Mouse (Mus musculus): ENCODE results near the gene Mast4. TPM values are rescaled to one million over a fixed set of nuclear protein-coding genes. Genes with fewer than 3 reads are reported as not detected.
A peak's percentile ranks its signal among the peaks of the same experiment; 100 is the strongest.

Mast4 gene
- total and polyA plus RNA-seq, 2 experiments = 0.83 to 5.3 TPM

DNA sequence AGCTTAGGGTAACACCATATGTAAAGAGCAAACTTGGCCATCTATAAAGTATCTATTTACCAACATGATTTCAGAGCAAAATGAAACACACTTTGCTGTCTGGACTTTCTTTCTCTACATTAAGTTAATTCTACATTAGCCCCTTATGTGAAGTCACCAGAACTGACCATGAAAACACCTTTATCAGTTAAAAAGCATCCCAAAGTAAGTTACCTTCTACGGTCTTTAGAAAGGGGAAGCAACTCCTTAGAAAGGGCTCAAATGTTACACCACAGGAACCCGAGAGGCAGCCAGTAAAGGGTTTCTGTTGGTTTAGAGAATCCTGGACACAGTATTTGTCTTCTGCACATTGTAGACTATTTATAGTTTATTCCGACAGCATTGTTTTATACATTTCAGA lies 441.5 kb downstream of the Mast4 start:
- Histone ChIP-seq H3K27ac (replicated peaks; ENCODE audit: insufficient read depth, low read depth, low read length) (no peak overlapping the region), H3K9ac (ENCODE audit: low read depth, low read length) (no peak overlapping the region), H3K27me3 (ENCODE audit: control insufficient read depth, insufficient read depth, low read length) (no peaks in the 10 kb centered on the region), H3K36me3 (ENCODE audit: control insufficient read depth, insufficient read depth, low read length) (no peaks in the 10 kb centered on the region), H3K79me2 (ENCODE audit: control insufficient read depth, insufficient read depth, low read length) (peaks cover 13% of the 10 kb centered on the region; the same call in 1 of the 2 replicates), H3K4me3 (ENCODE audit: insufficient read depth, low read depth, low read length) (no peak overlapping the region), H3K4me1 (ENCODE audit: control insufficient read depth, insufficient read depth, low read length) (peaks cover 2% of the 10 kb centered on the region)
- TF ChIP-seq CTCF (IDR thresholded peaks at IDR 0.05; ENCODE audit: low read depth, low read length) (no peak), POLR2A (IDR thresholded peaks at IDR 0.05; ENCODE audit: extremely low read depth, insufficient read depth, low read length) (no peak)
- 92% methylated on average over 3 of the region's 3 CpGs for WGBS
- no peak for DNase-seq (ENCODE audit: extremely low read depth, low read depth, low spot score)

DNA sequence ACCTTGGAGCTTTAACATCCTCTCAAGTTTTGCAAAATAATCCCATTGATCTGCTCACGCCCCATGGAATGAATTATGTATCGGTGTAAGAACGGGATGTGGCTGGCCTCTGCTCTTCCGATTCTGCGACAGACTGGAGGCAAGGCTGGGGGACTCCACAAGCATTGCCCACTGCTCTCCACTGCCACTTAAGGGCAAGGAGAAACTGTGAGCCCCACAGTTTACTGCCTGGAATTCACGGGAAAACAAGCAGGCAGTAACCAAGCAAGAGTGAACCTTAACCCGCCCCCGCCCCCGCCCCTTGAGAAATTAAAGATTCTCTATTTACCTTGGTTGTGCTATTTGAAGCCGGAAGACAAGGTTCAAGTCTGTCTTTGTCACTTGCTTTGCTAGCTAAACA lies 444.3 kb downstream of the Mast4 start:
- H3K27ac ChIP-seq (replicated peaks; ENCODE audit: insufficient read depth, low read depth, low read length) = no peak overlapping the region
- H3K79me2 ChIP-seq (ENCODE audit: control insufficient read depth, insufficient read depth, low read length) = peaks cover 14% of the 10 kb centered on the region; the same call in 1 of the 2 replicates
- 73% methylated on average over 10 of the region's 10 CpGs for WGBS
- H3K9ac ChIP-seq (ENCODE audit: low read depth, low read length) = no peak overlapping the region
- no peaks in the 10 kb centered on the region for H3K36me3 ChIP-seq (ENCODE audit: control insufficient read depth, insufficient read depth, low read length)
- no peak for TF ChIP-seq CTCF (IDR thresholded peaks at IDR 0.05; ENCODE audit: low read depth, low read length)
- no peak for TF ChIP-seq POLR2A (IDR thresholded peaks at IDR 0.05; ENCODE audit: extremely low read depth, insufficient read depth, low read length)
- peaks cover 2% of the 10 kb centered on the region for H3K4me1 ChIP-seq (ENCODE audit: control insufficient read depth, insufficient read depth, low read length)
- peak; percentile 33 for DNase-seq (ENCODE audit: extremely low read depth, low read depth, low spot score)
- H3K4me3 ChIP-seq (ENCODE audit: insufficient read depth, low read depth, low read length) = no peak overlapping the region
- no peaks in the 10 kb centered on the region for H3K27me3 ChIP-seq (ENCODE audit: control insufficient read depth, insufficient read depth, low read length)

DNA sequence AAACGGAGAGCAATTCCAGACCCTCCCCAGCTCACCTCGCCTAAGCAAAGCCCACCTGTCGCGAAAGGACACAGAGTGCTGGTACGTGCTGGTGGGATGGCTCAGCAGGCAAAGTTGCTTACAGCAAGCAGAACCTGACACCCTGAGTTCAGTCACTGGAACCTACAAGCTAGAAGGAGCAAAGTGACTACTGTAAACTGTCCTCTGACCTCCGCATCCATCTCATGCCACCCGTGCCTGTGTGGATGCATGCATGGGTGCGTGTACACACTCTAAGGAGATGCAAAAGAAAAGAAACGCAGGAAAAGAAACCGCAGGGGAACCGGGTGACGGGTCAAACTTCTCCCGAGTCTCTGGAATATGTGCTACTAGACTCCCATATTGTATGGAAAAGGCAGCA lies 444.8 kb downstream of the Mast4 start:
- no peak for TF ChIP-seq CTCF (IDR thresholded peaks at IDR 0.05; ENCODE audit: low read depth, low read length)
- peaks cover 2% of the 10 kb centered on the region for H3K4me1 ChIP-seq (ENCODE audit: control insufficient read depth, insufficient read depth, low read length)
- no peak overlapping the region for H3K27ac ChIP-seq (replicated peaks; ENCODE audit: insufficient read depth, low read depth, low read length)
- no peaks in the 10 kb centered on the region for H3K27me3 ChIP-seq (ENCODE audit: control insufficient read depth, insufficient read depth, low read length)
- H3K79me2 ChIP-seq (ENCODE audit: control insufficient read depth, insufficient read depth, low read length) = peaks cover 14% of the 10 kb centered on the region; the same call in 1 of the 2 replicates
- H3K9ac ChIP-seq (ENCODE audit: low read depth, low read length) = no peak overlapping the region
- WGBS = 91% methylated on average over 13 of the region's 13 CpGs
- DNase-seq (ENCODE audit: extremely low read depth, low read depth, low spot score) = no peak
- no peaks in the 10 kb centered on the region for H3K36me3 ChIP-seq (ENCODE audit: control insufficient read depth, insufficient read depth, low read length)
- H3K4me3 ChIP-seq (ENCODE audit: insufficient read depth, low read depth, low read length) = no peak overlapping the region

DNA sequence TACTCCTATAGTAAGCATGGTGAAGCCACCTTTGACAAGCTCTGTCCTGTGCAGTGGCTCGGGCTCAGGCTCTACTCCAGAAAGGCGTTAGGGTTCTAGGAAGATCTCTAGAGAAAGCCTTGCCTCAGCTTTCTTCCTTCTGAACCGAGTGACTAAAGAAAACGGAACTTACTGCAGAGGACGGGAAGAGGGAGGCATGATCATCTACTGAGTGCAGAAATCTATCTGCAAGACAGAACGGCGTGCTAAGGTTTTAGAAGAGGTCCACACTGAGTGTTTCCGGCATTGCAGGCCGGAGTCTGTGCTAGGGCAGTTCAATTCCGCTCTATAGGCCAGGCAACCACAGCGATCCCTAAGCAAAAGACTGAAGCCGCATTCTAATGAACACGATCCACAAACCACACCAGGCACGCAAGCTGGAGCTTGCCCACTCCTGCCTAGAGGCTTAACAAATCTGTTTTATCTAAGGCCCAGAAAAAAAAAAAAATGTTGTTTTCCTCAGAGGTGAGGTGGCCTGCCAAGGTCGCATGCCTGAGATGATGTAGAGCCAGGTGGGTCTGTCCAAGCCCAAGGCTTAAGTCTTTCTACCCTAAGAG lies 445.3 kb downstream of the Mast4 start:
- TF ChIP-seq CTCF (IDR thresholded peaks at IDR 0.05; ENCODE audit: low read depth, low read length) (no peak), POLR2A (IDR thresholded peaks at IDR 0.05; ENCODE audit: extremely low read depth, insufficient read depth, low read length) (no peak)
- 89% methylated on average over 15 of the region's 15 CpGs for WGBS
- H3K4me1 ChIP-seq (ENCODE audit: control insufficient read depth, insufficient read depth, low read length) = peaks cover 2% of the 10 kb centered on the region
- no peak overlapping the region for H3K9ac ChIP-seq (ENCODE audit: low read depth, low read length)
- peaks cover 16% of the 10 kb centered on the region; the same call in 1 of the 2 replicates for H3K79me2 ChIP-seq (ENCODE audit: control insufficient read depth, insufficient read depth, low read length)
- no peak overlapping the region for H3K4me3 ChIP-seq (ENCODE audit: insufficient read depth, low read depth, low read length)
- H3K27me3 ChIP-seq (ENCODE audit: control insufficient read depth, insufficient read depth, low read length) = no peaks in the 10 kb centered on the region
- H3K27ac ChIP-seq (replicated peaks; ENCODE audit: insufficient read depth, low read depth, low read length) = no peak overlapping the region
- DNase-seq (ENCODE audit: extremely low read depth, low read depth, low spot score) = no peak
- H3K36me3 ChIP-seq (ENCODE audit: control insufficient read depth, insufficient read depth, low read length) = no peaks in the 10 kb centered on the region

DNA sequence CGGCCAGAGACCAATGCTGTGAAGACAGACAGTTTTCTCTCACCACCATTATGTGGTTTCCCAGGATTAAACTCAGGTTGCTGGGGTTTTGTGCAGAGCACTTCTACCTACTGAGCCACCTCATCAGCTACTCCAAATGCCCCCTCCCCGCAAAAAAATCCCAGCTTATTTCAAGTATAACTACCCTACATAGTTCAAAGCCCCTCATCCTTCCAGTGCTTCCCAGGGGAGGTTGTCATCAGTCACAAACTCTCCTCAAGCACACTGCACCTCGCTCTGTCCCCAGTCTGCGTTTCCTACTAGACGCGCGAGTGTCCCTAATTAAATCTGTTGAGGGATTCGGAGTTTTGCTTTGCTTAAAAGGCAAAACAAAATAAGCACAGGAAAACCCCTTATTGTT lies 446.1 kb downstream of the Mast4 start:
- Histone ChIP-seq H3K4me3 (ENCODE audit: insufficient read depth, low read depth, low read length) (no peak overlapping the region), H3K79me2 (ENCODE audit: control insufficient read depth, insufficient read depth, low read length) (peaks cover 14% of the 10 kb centered on the region; the same call in 1 of the 2 replicates), H3K27ac (replicated peaks; ENCODE audit: insufficient read depth, low read depth, low read length) (no peak overlapping the region), H3K36me3 (ENCODE audit: control insufficient read depth, insufficient read depth, low read length) (no peaks in the 10 kb centered on the region), H3K9ac (ENCODE audit: low read depth, low read length) (no peak overlapping the region), H3K27me3 (ENCODE audit: control insufficient read depth, insufficient read depth, low read length) (no peaks in the 10 kb centered on the region), H3K4me1 (ENCODE audit: control insufficient read depth, insufficient read depth, low read length) (peaks cover 2% of the 10 kb centered on the region)
- no peak for DNase-seq (ENCODE audit: extremely low read depth, low read depth, low spot score)
- 91% methylated on average over 8 of the region's 8 CpGs for WGBS
- no peak for TF ChIP-seq POLR2A (IDR thresholded peaks at IDR 0.05; ENCODE audit: extremely low read depth, insufficient read depth, low read length)

DNA sequence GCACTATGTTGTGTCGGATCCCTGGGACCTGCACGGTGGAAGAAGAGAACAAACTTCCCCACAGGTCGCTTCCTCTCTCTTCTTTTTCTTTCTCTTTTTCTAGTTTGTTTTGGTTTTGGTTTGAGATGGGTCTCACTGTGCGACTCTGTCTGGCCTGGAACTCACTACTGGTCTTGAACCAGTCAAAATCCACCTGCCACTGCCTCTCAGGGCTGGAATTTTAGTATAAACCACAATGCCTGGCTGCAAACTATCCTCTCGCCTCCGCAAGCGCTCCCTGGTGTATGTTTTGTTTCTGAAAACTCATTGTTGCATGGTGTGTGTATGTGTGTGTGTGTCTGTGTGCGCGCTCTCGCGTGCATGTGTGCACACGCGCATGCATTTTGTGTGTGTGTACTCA lies 446.8 kb downstream of the Mast4 start:
- 98% methylated on average over 13 of the region's 13 CpGs for WGBS
- H3K9ac ChIP-seq (ENCODE audit: low read depth, low read length) = no peak overlapping the region
- H3K27ac ChIP-seq (replicated peaks; ENCODE audit: insufficient read depth, low read depth, low read length) = no peak overlapping the region
- H3K79me2 ChIP-seq (ENCODE audit: control insufficient read depth, insufficient read depth, low read length) = peaks cover 14% of the 10 kb centered on the region; the same call in 1 of the 2 replicates
- no peak overlapping the region for H3K4me3 ChIP-seq (ENCODE audit: insufficient read depth, low read depth, low read length)
- TF ChIP-seq CTCF (IDR thresholded peaks at IDR 0.05; ENCODE audit: low read depth, low read length) (no peak), POLR2A (IDR thresholded peaks at IDR 0.05; ENCODE audit: extremely low read depth, insufficient read depth, low read length) (no peak)
- no peaks in the 10 kb centered on the region for H3K36me3 ChIP-seq (ENCODE audit: control insufficient read depth, insufficient read depth, low read length)
- no peaks in the 10 kb centered on the region for H3K27me3 ChIP-seq (ENCODE audit: control insufficient read depth, insufficient read depth, low read length)
- peaks cover 2% of the 10 kb centered on the region for H3K4me1 ChIP-seq (ENCODE audit: control insufficient read depth, insufficient read depth, low read length)
- no peak for DNase-seq (ENCODE audit: extremely low read depth, low read depth, low spot score)
